Mouse (Mus musculus) kidney, adult 2 months (tissue): ENCODE data around the gene Tmem102.

ENCODE experiments used
- CTCF ChIP-seq: fragments of 200-500 bp; conservative IDR thresholded peaks from 2 replicates; pipeline ENCODE4 v1.5.1; 2011; ENCODE audit warnings: low read depth, mild to moderate bottlenecking, control low read depth, low read length, moderate library complexity, mixed read lengths; ENCODE audit not compliant: insufficient read depth, insufficient read length
- POLR2A ChIP-seq: fragments of 200-500 bp; IDR thresholded peaks from one replicate; pipeline ENCODE4 v1.6.1; 2011; ENCODE audit warnings: low read depth, low read length, control low read depth

DNA sequence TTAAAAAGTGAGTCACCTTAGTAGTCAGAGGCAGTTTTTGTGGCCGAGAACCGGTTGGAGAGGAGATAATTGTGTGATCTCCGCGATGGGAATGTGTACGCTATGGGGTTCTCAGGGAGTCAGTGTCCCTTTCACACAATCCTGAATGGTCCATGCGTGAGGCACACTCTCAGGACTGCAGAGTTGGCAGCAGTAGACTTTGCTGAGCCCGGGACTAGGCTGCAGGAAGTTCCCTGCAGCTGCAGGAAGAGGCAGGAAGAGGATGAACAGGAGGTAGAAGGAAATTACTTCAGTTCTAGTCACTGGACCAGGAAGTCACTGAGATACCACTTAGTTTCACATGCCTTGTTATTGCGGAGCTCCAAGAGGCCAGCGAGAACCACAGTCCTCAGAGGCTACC is 43.7 kb upstream of the Tmem102 start:
- TF ChIP-seq CTCF (no peak), POLR2A (no peak)
